Mouse (Mus musculus) neural tube, postnatal 0 days (tissue): ENCODE data around the gene Tmem209. TPM values are rescaled to one million over a fixed set of nuclear protein-coding genes. Genes with fewer than 3 reads are reported as not detected.

Experiments
- polyA plus RNA-seq: library from polyadenylated mRNA; unstranded; fragments of >200 nt; fragmentation: Nextera tagmentation; extraction: Ambion mirVana; gene quantifications from 2 replicates; pipeline ENCODE4 v1.2.1, GENCODE M21; 2015

Tmem209 gene
- polyA plus RNA-seq, result 15.8 and 17.2 TPM in 2 replicates

DNA sequence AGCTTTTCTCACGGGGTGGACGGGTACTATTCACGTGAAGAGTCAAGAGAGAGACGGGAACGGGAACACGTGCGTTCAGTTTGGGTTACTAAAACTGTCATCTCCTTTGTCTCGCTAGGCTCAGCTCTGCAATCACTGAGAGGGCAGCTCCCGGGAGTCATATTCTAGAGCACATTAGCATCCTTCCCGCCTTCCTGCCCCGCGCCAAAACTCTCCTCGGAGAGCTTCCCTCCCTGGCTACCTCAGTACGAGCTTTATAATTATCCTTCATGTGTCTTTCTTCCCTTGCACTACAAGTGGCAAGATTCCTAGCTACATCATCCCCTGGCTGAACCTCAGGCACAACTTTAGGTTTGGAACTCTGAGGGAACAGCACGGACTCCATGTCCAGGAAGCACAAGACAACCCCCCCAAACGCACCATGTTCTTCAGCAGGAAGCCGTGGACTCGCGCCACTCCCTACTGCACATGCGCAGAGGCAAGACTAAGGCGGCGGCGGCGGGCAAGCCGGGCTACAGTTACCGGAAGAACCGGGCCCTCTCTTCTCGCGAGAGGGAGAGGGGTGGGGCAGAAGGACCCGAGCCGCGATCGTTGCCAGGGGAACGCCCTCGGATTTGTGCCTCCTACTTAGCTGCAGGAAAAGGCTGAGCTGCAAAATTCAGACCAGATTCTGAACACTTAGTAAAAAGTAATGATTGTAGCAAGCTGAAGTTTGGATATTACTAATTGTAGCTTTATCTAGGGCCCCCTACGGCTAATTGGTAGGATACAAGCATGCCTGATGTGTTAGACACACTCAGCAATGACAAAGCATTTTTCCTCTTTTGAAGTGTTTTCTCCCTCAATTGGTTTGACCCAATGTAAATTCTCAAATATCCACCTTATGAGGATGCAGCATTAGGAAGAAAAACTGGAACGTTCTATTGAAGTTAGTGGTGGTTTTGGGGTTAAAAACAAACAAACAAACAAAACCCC, at the start of gene Tmem209, which contains the start of gene Ssmem1:
TSS of gene Tmem209 (minus strand) at position 519 of the 975 bp plus-strand sequence.
TSS of gene Ssmem1 (plus strand) at position 585 of the 975 bp plus-strand sequence.

DNA sequence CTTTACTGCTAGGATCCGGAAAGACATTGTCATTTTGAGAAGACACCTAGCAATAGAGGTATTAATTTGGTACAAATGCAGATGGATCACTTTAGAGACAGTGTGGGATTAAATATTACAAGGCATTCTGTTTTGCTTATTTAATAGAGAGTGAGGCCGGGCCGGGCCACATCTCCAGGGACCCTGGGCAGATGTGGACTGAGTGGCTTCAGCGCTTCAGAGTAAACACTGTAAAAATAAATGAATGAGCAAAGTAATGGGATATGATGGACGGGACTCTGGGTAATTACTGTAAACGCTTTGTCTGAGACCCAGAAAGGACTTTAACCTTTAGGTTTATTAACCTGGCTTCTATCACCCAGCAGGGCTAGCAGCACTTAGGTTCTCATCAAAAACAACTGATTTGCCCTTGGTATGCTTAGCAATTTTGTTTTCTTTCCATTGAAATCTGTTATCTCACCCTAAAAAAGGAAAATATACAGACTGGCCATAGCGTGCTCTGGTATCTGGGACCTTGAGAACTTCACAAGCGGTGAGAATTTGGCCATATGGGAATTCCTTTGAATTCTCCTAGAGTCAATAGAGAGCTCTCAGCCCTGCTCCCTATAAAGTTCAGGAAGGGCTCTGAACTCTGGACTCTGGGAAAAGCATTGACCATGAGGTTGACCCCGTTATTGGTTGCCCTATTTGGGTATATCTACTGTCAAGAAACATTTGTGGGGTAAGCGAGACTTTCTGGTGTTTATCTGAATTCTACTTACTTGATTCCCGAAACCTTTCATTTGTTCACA, 31.6 kb upstream of the Tmem209 start, which contains the start of gene Cpa2:
TSS of gene Cpa2 (plus strand) at position 574 of the 791 bp plus-strand sequence.

Other genes starting within 250 kb of the Tmem209 start
- 43.2 TPM in 2 replicates for gene Ube2h, start 205.2 kb downstream of the Tmem209 start, polyA plus RNA-seq
- gene Zc3hc1, start 118.8 kb downstream of the Tmem209 start, polyA plus RNA-seq, result 47.6 and 48.0 TPM in 2 replicates
- 22.4 and 25.4 TPM in 2 replicates for gene Klhdc10, start 107.9 kb downstream of the Tmem209 start, polyA plus RNA-seq
- 0.28 TPM in 1 of 2 replicates, not detected in the other for gene Ssmem1, start 66 bp upstream of the Tmem209 start, polyA plus RNA-seq
- 14.9 and 18.2 TPM in 2 replicates for gene Cpa2, start 31.8 kb upstream of the Tmem209 start, polyA plus RNA-seq
- gene Cpa4, start 58.6 kb upstream of the Tmem209 start, polyA plus RNA-seq, result 0.34 and 0.42 TPM in 2 replicates
- not detected in 2 replicates for gene Cpa5, start 101.2 kb upstream of the Tmem209 start, polyA plus RNA-seq
- 0.43 and 0.46 TPM in 2 replicates for gene Cpa1, start 129.4 kb upstream of the Tmem209 start, polyA plus RNA-seq
- gene Cep41, start 184.0 kb upstream of the Tmem209 start, polyA plus RNA-seq, result 5.1 and 6.9 TPM in 2 replicates
- 192 and 248 TPM in 2 replicates for gene Mest, start 213.8 kb upstream of the Tmem209 start, polyA plus RNA-seq